Mouse (Mus musculus): ENCODE measurements at regions not wholly inside any gene's neighbourhood (a gene's known extent, or its start where the extent isn't known, plus 50 kb on each side); places are given as distances from the start of the nearest gene placed in this dataset.

DNA sequence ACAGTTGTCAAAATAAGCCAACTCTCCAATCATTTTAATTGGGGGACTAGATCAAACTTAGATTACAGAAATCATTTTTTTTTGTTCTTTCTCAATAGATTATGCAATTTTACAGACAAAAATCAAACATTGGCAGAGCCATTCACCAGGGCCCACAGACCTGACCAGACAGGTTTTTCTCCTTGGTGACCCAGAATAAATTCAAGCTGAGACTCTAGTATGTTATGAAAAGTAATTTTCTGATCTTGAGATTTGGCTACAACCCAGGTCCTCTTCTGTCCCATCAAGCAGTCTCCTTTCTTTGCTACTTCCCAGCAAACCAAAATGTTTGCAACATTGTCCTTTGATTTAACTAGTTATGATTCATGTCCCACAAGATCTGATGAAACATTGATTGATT, 71.7 kb upstream of the Gm17604 start:
- DNase-seq (ENCODE audit: extremely low read depth, low read depth, low spot score), result peak; percentile 25
